Mouse (Mus musculus): ENCODE measurements at regions not wholly inside any gene's neighbourhood (a gene's known extent, or its start where the extent isn't known, plus 50 kb on each side); places are given as distances from the start of the nearest gene placed in this dataset.

GRCm38 (mm10) chr2:159145980-159146379, 351.4 kb downstream of the Dhx35 start:
- H3K9me3 ChIP-seq (ENCODE audit: control insufficient read depth, low read length) = no peaks in the 10 kb centered on the region
- ATAC-seq (replicated peaks; ENCODE audit: low FRiP score) (no peak), DNase-seq (ENCODE audit: low spot score) (no peak)
- H3K36me3 ChIP-seq (ENCODE audit: control insufficient read depth, insufficient read depth, low read length) = no peaks in the 10 kb centered on the region
- H3K4me3 ChIP-seq (ENCODE audit: low read depth, low read length) = no peak overlapping the region
- no peaks in the 10 kb centered on the region for H3K4me1 ChIP-seq (replicated peaks; ENCODE audit: control insufficient read depth, insufficient read depth, low read length)
- WGBS = 83% methylated on average over 6 of the region's 6 CpGs
- H3K27ac ChIP-seq (ENCODE audit: low read depth, low read length) = no peak overlapping the region
- H3K9ac ChIP-seq (ENCODE audit: low read depth, low read length) = no peak overlapping the region
- no peak overlapping the region for H3K4me2 ChIP-seq
- H3K27me3 ChIP-seq (replicated peaks; ENCODE audit: control insufficient read depth, insufficient read depth, low read length) = no peaks in the 10 kb centered on the region

- DNase-seq (ENCODE audit: low spot score) (no peak), ATAC-seq (replicated peaks; ENCODE audit: low FRiP score) (no peak)
- Histone ChIP-seq H3K9me3 (ENCODE audit: control insufficient read depth, low read length) (no peaks in the 10 kb centered on the region), H3K36me3 (ENCODE audit: control insufficient read depth, insufficient read depth, low read length) (no peaks in the 10 kb centered on the region), H3K4me3 (ENCODE audit: low read depth, low read length) (no peak overlapping the region), H3K4me1 (replicated peaks; ENCODE audit: control insufficient read depth, insufficient read depth, low read length) (no peaks in the 10 kb centered on the region), H3K4me2 (no peak overlapping the region), H3K9ac (ENCODE audit: low read depth, low read length) (no peak overlapping the region), H3K27ac (ENCODE audit: low read depth, low read length) (no peak overlapping the region), H3K27me3 (replicated peaks; ENCODE audit: control insufficient read depth, insufficient read depth, low read length) (no peaks in the 10 kb centered on the region)
- 35% methylated on average over 7 of the region's 7 CpGs for WGBS
Observed at GRCm38 (mm10) chr2:159163985-159164384, 369.4 kb downstream of the Dhx35 start.

- WGBS = 57% methylated on average over 7 of the region's 7 CpGs
Observed at GRCm38 (mm10) chr2:159168553-159169064, 374.0 kb downstream of the Dhx35 start.

GRCm38 (mm10) chr2:159196156-159196555, 401.5 kb downstream of the Dhx35 start:
- Histone ChIP-seq H3K4me2 (no peak overlapping the region), H3K9me3 (ENCODE audit: control insufficient read depth, low read length) (no peaks in the 10 kb centered on the region), H3K36me3 (ENCODE audit: control insufficient read depth, insufficient read depth, low read length) (no peaks in the 10 kb centered on the region), H3K27ac (ENCODE audit: low read depth, low read length) (no peak overlapping the region), H3K9ac (ENCODE audit: low read depth, low read length) (no peak overlapping the region), H3K4me3 (ENCODE audit: low read depth, low read length) (no peak overlapping the region), H3K27me3 (replicated peaks; ENCODE audit: control insufficient read depth, insufficient read depth, low read length) (no peaks in the 10 kb centered on the region), H3K4me1 (replicated peaks; ENCODE audit: control insufficient read depth, insufficient read depth, low read length) (no peaks in the 10 kb centered on the region)
- ATAC-seq (replicated peaks; ENCODE audit: low FRiP score) (no peak), DNase-seq (ENCODE audit: low spot score) (no peak)
- 30% methylated on average over 7 of the region's 7 CpGs for WGBS

More at GRCm38 (mm10) chr2:159168553-159169064, 374.0 kb downstream of the Dhx35 start:
- DNase-seq (ENCODE audit: low spot score) = no peak
- no peak overlapping the region for H3K9ac ChIP-seq (ENCODE audit: low read depth, low read length)
- no peaks in the 10 kb centered on the region for H3K27me3 ChIP-seq (replicated peaks; ENCODE audit: control insufficient read depth, insufficient read depth, low read length)
- H3K9me3 ChIP-seq (ENCODE audit: control insufficient read depth, low read length) = no peaks in the 10 kb centered on the region
- ATAC-seq (replicated peaks; ENCODE audit: low FRiP score) = 0 out of 2 replicates have a peak, but pooled peaks have one; percentile 31
- no peak overlapping the region for H3K27ac ChIP-seq (ENCODE audit: low read depth, low read length)
- H3K4me1 ChIP-seq (replicated peaks; ENCODE audit: control insufficient read depth, insufficient read depth, low read length) = no peaks in the 10 kb centered on the region
- no peak overlapping the region for H3K4me3 ChIP-seq (ENCODE audit: low read depth, low read length)
- H3K36me3 ChIP-seq (ENCODE audit: control insufficient read depth, insufficient read depth, low read length) = no peaks in the 10 kb centered on the region
- H3K4me2 ChIP-seq = no peak overlapping the region

- H3K9me3 ChIP-seq (ENCODE audit: control insufficient read depth, low read length) = no peaks in the 10 kb centered on the region
- DNase-seq (ENCODE audit: low spot score) (no peak), ATAC-seq (replicated peaks; ENCODE audit: low FRiP score) (no peak)
- H3K36me3 ChIP-seq (ENCODE audit: control insufficient read depth, insufficient read depth, low read length) = no peaks in the 10 kb centered on the region
- H3K4me1 ChIP-seq (replicated peaks; ENCODE audit: control insufficient read depth, insufficient read depth, low read length) = no peaks in the 10 kb centered on the region
- WGBS = 49% methylated on average over 2 of the region's 2 CpGs
- no peak overlapping the region for H3K4me2 ChIP-seq
- no peak overlapping the region for H3K9ac ChIP-seq (ENCODE audit: low read depth, low read length)
- H3K27me3 ChIP-seq (replicated peaks; ENCODE audit: control insufficient read depth, insufficient read depth, low read length) = no peaks in the 10 kb centered on the region
- no peak overlapping the region for H3K4me3 ChIP-seq (ENCODE audit: low read depth, low read length)
- H3K27ac ChIP-seq (ENCODE audit: low read depth, low read length) = no peak overlapping the region
Observed at GRCm38 (mm10) chr2:159232266-159232665, 437.7 kb downstream of the Dhx35 start.

- DNase-seq (ENCODE audit: low spot score) (no peak), ATAC-seq (replicated peaks; ENCODE audit: low FRiP score) (no peak)
- H3K4me1 ChIP-seq (replicated peaks; ENCODE audit: control insufficient read depth, insufficient read depth, low read length) = no peaks in the 10 kb centered on the region
- H3K4me3 ChIP-seq (ENCODE audit: low read depth, low read length) = no peak overlapping the region
- no peaks in the 10 kb centered on the region for H3K27me3 ChIP-seq (replicated peaks; ENCODE audit: control insufficient read depth, insufficient read depth, low read length)
- no peak overlapping the region for H3K4me2 ChIP-seq
- no peaks in the 10 kb centered on the region for H3K9me3 ChIP-seq (ENCODE audit: control insufficient read depth, low read length)
- 32% methylated on average over 6 of the region's 6 CpGs for WGBS
- no peak overlapping the region for H3K27ac ChIP-seq (ENCODE audit: low read depth, low read length)
- no peak overlapping the region for H3K9ac ChIP-seq (ENCODE audit: low read depth, low read length)
- no peaks in the 10 kb centered on the region for H3K36me3 ChIP-seq (ENCODE audit: control insufficient read depth, insufficient read depth, low read length)
Observed at GRCm38 (mm10) chr2:159235000-159235399, 440.4 kb downstream of the Dhx35 start.

GRCm38 (mm10) chr2:159250065-159250464, 455.5 kb downstream of the Dhx35 start:
- ATAC-seq (replicated peaks; ENCODE audit: low FRiP score) (no peak), DNase-seq (ENCODE audit: low spot score) (no peak)
- no peak overlapping the region for H3K27ac ChIP-seq (ENCODE audit: low read depth, low read length)
- no peak overlapping the region for H3K9ac ChIP-seq (ENCODE audit: low read depth, low read length)
- H3K36me3 ChIP-seq (ENCODE audit: control insufficient read depth, insufficient read depth, low read length) = no peaks in the 10 kb centered on the region
- 83% methylated on average over 6 of the region's 6 CpGs for WGBS
- no peaks in the 10 kb centered on the region for H3K27me3 ChIP-seq (replicated peaks; ENCODE audit: control insufficient read depth, insufficient read depth, low read length)
- no peak overlapping the region for H3K4me3 ChIP-seq (ENCODE audit: low read depth, low read length)
- no peaks in the 10 kb centered on the region for H3K9me3 ChIP-seq (ENCODE audit: control insufficient read depth, low read length)
- H3K4me1 ChIP-seq (replicated peaks; ENCODE audit: control insufficient read depth, insufficient read depth, low read length) = no peaks in the 10 kb centered on the region
- H3K4me2 ChIP-seq = no peak overlapping the region

GRCm38 (mm10) chr2:159250993-159251665, 456.5 kb downstream of the Dhx35 start:
- no peaks in the 10 kb centered on the region for H3K9me3 ChIP-seq (ENCODE audit: control insufficient read depth, low read length)
- H3K4me3 ChIP-seq (ENCODE audit: low read depth, low read length) = no peak overlapping the region
- ATAC-seq (replicated peaks; ENCODE audit: low FRiP score) (no peak), DNase-seq (ENCODE audit: low spot score) (no peak)
- H3K27ac ChIP-seq (ENCODE audit: low read depth, low read length) = no peak overlapping the region
- no peaks in the 10 kb centered on the region for H3K36me3 ChIP-seq (ENCODE audit: control insufficient read depth, insufficient read depth, low read length)
- H3K4me1 ChIP-seq (replicated peaks; ENCODE audit: control insufficient read depth, insufficient read depth, low read length) = no peaks in the 10 kb centered on the region
- H3K27me3 ChIP-seq (replicated peaks; ENCODE audit: control insufficient read depth, insufficient read depth, low read length) = no peaks in the 10 kb centered on the region
- 46% methylated on average over 6 of the region's 6 CpGs for WGBS
- no peak overlapping the region for H3K9ac ChIP-seq (ENCODE audit: low read depth, low read length)
- no peak overlapping the region for H3K4me2 ChIP-seq
